Mouse (Mus musculus): ENCODE measurements around the gene Apbb2. TPM values are rescaled to one million over a fixed set of nuclear protein-coding genes. Genes with fewer than 3 reads are reported as not detected.

Gene Apbb2
- total and polyA plus RNA-seq, 2 experiments from 2014 or later = 31.8 to 41.0 TPM

DNA sequence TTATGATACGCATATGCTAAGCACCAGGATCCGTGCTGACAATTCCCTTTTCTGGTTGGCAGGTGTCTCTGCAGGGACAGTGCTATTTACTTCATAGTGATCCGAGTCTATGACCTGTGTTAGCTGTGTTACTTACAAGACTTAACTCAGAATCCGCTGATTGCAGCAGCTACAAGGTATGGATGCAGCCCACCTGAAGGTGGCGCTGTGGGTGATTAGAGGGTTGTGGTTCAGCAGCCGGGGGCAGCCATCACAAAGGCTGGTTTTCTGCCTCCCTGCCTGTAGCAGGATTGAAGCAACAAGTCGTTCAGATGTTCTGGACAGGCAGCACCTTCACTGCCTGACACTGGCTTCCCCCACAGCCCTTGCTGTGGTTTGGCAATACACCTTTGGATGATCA is 280.0 kb downstream of the Apbb2 start:
- Histone ChIP-seq H3K4me3 (ENCODE audit: low read depth, low read length) (no peak overlapping the region), H3K27me3 (ENCODE audit: control insufficient read depth, insufficient read depth, low read length) (no peaks in the 10 kb centered on the region), H3K36me3 (replicated peaks; ENCODE audit: control insufficient read depth, insufficient read depth, low read length) (no peaks in the 10 kb centered on the region), H3K4me1 (ENCODE audit: control insufficient read depth, insufficient read depth) (peaks cover 15% of the 10 kb centered on the region), H3K9ac (replicated peaks; ENCODE audit: low read depth, low read length) (no peak overlapping the region), H3K27ac (ENCODE audit: low read depth) (no peak overlapping the region; the same call in 1 of the 2 replicates), H3K9me3 (replicated peaks; ENCODE audit: control insufficient read depth, low read length) (no peaks in the 10 kb centered on the region), H3K4me2 (ENCODE audit: low read depth, low read length) (peak overlapping the region; percentile 71)
- DNase-seq (ENCODE audit: low spot score) (peak; percentile 36), ATAC-seq (ENCODE audit: insufficient read depth, low read depth) (no peak)
- TF ChIP-seq EP300 (IDR thresholded peaks at IDR 0.05; ENCODE audit: low read depth) (no peak), CTCF (IDR thresholded peaks at IDR 0.05; ENCODE audit: low read depth) (peak; percentile 49)
- 37% methylated on average over 7 of the region's 7 CpGs for WGBS

DNA sequence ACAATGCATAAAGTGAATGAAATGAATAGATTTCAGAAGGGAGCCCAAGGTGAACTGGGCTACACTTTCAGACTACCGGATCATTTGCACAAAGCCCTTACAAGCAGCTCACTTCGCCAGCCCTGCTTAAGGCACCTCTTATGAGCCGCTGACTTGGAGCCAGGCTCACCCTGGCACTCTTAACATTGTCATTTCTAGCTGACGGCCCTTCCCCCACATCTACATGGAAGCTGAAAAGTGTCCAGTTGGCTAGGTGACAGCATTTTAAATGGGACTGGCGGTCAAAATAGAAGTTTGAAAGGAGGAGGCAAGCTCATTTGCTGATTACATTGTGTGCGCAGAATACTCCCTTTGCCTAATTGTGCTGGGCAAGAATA is 280.6 kb downstream of the Apbb2 start:
- 13% methylated on average over 6 of the region's 6 CpGs for WGBS
- Histone ChIP-seq H3K4me2 (ENCODE audit: low read depth, low read length) (peak overlapping the region; percentile 71), H3K27ac (ENCODE audit: low read depth) (peak overlapping the region; percentile 75), H3K4me1 (ENCODE audit: control insufficient read depth, insufficient read depth) (peaks cover 15% of the 10 kb centered on the region), H3K36me3 (replicated peaks; ENCODE audit: control insufficient read depth, insufficient read depth, low read length) (no peaks in the 10 kb centered on the region), H3K27me3 (ENCODE audit: control insufficient read depth, insufficient read depth, low read length) (no peaks in the 10 kb centered on the region), H3K9me3 (replicated peaks; ENCODE audit: control insufficient read depth, low read length) (no peaks in the 10 kb centered on the region), H3K9ac (replicated peaks; ENCODE audit: low read depth, low read length) (peak overlapping the region; percentile 50; the same call in 1 of the 2 replicates), H3K4me3 (ENCODE audit: low read depth, low read length) (peak overlapping the region; percentile 52)
- TF ChIP-seq EP300 (IDR thresholded peaks at IDR 0.05; ENCODE audit: low read depth) (no peak), CTCF (IDR thresholded peaks at IDR 0.05; ENCODE audit: low read depth) (no peak)
- DNase-seq (ENCODE audit: low spot score) (peak; percentile 85), ATAC-seq (ENCODE audit: insufficient read depth, low read depth) (peak; percentile 88)

DNA sequence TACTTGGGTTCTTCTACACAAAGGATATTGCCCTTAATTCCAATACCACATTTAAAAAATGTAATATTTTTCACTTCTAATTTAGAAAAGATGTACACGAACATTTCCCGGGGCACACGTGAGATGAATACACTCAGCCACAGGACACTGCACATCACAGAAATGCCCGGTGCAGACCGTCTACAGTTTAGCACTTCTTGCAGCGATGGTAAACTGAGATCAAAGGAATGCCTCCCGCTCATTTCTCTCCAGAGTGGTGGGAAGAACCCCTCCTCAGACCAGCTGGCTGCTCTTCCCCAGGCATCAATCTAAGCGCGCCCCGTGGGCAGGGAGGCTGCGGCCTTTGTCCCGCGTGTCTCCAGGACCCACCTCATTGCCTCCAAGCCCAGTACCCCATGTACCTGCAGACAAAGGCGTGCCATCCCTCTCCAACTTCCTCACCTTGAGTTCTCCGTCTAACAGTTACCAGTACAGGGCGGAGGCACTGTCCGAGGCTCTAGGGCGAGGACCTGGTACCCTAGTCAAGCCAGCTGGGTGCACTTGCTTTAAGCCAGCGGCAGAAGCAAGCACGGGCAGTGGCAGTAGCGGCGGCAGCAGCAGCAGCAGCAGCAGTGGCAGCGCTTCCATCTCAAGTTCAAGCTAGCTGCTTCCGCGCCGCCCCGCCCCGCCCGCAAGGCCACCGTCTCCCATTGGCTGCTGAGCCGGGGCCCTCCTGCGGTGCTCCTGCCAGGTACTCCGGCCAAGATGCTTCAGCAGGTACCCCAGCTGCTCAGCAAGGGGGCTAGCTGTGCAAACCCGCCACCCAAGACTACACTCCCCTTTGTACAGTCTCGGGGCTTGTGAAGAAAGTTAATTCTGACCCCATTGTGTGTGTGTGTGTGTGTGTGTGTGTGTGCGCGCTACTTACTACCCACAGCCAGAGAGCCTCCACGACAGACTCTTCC is 281.3 kb downstream of the Apbb2 start:
- peak; percentile 35 for DNase-seq (ENCODE audit: low spot score)
- Histone ChIP-seq H3K27ac (ENCODE audit: low read depth) (peak overlapping the region; percentile 75), H3K36me3 (replicated peaks; ENCODE audit: control insufficient read depth, insufficient read depth, low read length) (no peaks in the 10 kb centered on the region), H3K4me3 (ENCODE audit: low read depth, low read length) (peak overlapping the region; percentile 52), H3K27me3 (ENCODE audit: control insufficient read depth, insufficient read depth, low read length) (no peaks in the 10 kb centered on the region), H3K4me2 (ENCODE audit: low read depth, low read length) (peak overlapping the region; percentile 71), H3K9me3 (replicated peaks; ENCODE audit: control insufficient read depth, low read length) (no peaks in the 10 kb centered on the region), H3K9ac (replicated peaks; ENCODE audit: low read depth, low read length) (peak overlapping the region; percentile 50; the same call in 1 of the 2 replicates), H3K4me1 (ENCODE audit: control insufficient read depth, insufficient read depth) (peaks cover 16% of the 10 kb centered on the region)
- TF ChIP-seq EP300 (IDR thresholded peaks at IDR 0.05; ENCODE audit: low read depth) (no peak), CTCF (IDR thresholded peaks at IDR 0.05; ENCODE audit: low read depth) (no peak)
- ATAC-seq (ENCODE audit: insufficient read depth, low read depth) = peak; percentile 85
- WGBS = 16% methylated on average over 38 of the region's 38 CpGs

DNA sequence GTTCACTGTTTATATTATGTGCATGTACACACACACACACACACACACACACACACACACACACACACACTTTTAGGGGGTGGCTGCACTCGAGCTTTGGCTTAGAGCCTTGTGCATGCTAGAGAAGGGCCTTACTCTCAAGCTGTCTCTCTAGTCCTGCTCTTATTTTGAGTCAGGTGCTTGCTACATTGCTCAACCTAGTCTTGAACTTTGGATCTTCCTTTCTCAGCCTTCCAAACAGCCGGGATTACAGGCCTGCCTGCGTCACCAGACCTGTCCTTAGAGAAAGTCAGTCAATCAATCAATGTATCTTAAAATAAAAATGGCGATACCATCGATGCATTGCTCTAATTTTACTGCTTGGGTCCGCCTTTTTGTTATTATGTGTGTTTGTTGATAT is 287.8 kb downstream of the Apbb2 start:
- Histone ChIP-seq H3K36me3 (replicated peaks; ENCODE audit: control insufficient read depth, insufficient read depth, low read length) (no peaks in the 10 kb centered on the region), H3K9ac (replicated peaks; ENCODE audit: low read depth, low read length) (no peak overlapping the region), H3K27me3 (ENCODE audit: control insufficient read depth, insufficient read depth, low read length) (no peaks in the 10 kb centered on the region), H3K9me3 (replicated peaks; ENCODE audit: control insufficient read depth, low read length) (no peaks in the 10 kb centered on the region), H3K4me1 (ENCODE audit: control insufficient read depth, insufficient read depth) (peaks cover 9% of the 10 kb centered on the region; the same call in 1 of the 2 replicates), H3K27ac (ENCODE audit: low read depth) (no peak overlapping the region), H3K4me3 (ENCODE audit: low read depth, low read length) (no peak overlapping the region), H3K4me2 (ENCODE audit: low read depth, low read length) (no peak overlapping the region)
- ATAC-seq (ENCODE audit: insufficient read depth, low read depth) (no peak), DNase-seq (ENCODE audit: low spot score) (no peak)
- WGBS = 84% methylated on average over 6 of the region's 6 CpGs
- no peak for TF ChIP-seq CTCF (IDR thresholded peaks at IDR 0.05; ENCODE audit: low read depth)
- TF ChIP-seq EP300 (IDR thresholded peaks at IDR 0.05; ENCODE audit: low read depth) = no peak

DNA sequence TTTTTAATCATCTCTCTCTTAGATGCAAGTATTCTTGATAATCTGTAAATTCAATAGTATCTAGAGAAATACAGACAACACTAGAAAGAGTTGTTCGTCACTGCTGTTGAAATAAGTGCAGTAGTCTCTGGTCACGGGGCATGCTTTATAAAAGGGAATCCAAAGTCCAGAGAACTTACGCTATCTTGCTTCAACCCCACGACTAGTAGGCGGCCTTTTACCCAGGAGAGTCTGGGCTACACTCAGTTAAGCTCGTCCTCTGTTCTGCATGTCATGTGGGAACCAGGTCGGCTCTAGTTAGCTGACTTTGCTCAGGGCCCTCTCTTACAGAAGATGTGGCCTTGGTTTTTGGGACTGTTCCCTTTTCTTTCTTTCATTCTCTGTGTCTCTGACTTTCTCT is 289.8 kb downstream of the Apbb2 start:
- H3K9me3 ChIP-seq (replicated peaks; ENCODE audit: control insufficient read depth, low read length) = no peaks in the 10 kb centered on the region
- no peak for ATAC-seq (ENCODE audit: insufficient read depth, low read depth)
- DNase-seq (ENCODE audit: low spot score) = no peak
- H3K27me3 ChIP-seq (ENCODE audit: control insufficient read depth, insufficient read depth, low read length) = no peaks in the 10 kb centered on the region
- no peaks in the 10 kb centered on the region for H3K36me3 ChIP-seq (replicated peaks; ENCODE audit: control insufficient read depth, insufficient read depth, low read length)
- no peak overlapping the region for H3K4me2 ChIP-seq (ENCODE audit: low read depth, low read length)
- 69% methylated on average over 7 of the region's 7 CpGs for WGBS
- no peak overlapping the region for H3K9ac ChIP-seq (replicated peaks; ENCODE audit: low read depth, low read length)
- no peak overlapping the region for H3K27ac ChIP-seq (ENCODE audit: low read depth)
- H3K4me3 ChIP-seq (ENCODE audit: low read depth, low read length) = no peak overlapping the region
- no peak for TF ChIP-seq CTCF (IDR thresholded peaks at IDR 0.05; ENCODE audit: low read depth)
- TF ChIP-seq EP300 (IDR thresholded peaks at IDR 0.05; ENCODE audit: low read depth) = no peak
- H3K4me1 ChIP-seq (ENCODE audit: control insufficient read depth, insufficient read depth) = peaks cover 20% of the 10 kb centered on the region

All from heart, postnatal 0 days (tissue).